Mouse (Mus musculus): Measurements from ENCODE around the gene Mov10l1. TPM values are rescaled to one million over a fixed set of nuclear protein-coding genes. Genes with fewer than 3 reads are reported as not detected.

The Mov10l1 gene
- not detected in 2 replicates for polyA plus RNA-seq (2014; fragmentation: Nextera tagmentation; extraction: Ambion mirVana)

DNA sequence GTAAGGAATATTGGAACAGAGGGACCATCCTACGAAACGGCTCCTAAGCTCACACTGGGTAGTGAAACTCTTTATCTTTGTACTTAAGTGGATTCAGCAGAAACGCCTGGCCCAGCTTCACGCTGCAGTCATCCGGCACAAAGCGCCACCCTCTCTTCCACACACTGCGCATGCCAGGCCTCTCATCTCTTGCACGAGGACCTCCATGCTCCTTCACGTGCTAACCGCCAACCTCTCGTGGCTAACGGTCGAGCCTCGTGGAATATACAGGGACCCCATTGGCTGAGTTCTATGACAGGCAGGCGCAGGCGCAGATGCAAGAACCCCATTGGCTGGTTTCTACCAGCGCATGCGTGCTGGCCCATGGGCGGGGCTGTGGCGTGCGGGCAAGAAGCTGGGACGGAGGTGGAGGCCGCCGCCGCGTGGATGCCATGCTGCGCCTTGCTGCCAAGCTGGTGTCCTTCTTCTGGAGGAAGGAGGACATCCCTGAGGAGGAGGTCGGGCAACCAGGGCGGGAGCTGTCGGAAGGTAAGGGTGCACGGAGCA, at the start of gene Mov10l1:
Mov10l1 (plus strand) TSS at position 376 of the 546 bp plus-strand sequence.
- peaks cover 4% of the 10 kb centered on the region; the same call in 1 of the 2 replicates for H3K4me1 ChIP-seq (ENCODE audit: control insufficient read depth, insufficient read depth, low read length)
- no peak within 1 kb of the TSS for H3K4me3 ChIP-seq (replicated peaks; ENCODE audit: low read depth, low read length)
- no peak for ATAC-seq (ENCODE audit: low FRiP score, low TSS enrichment)
- WGBS = 96% methylated on average over 31 of the region's 31 CpGs
- no peak for DNase-seq
- H3K27me3 ChIP-seq (ENCODE audit: control insufficient read depth, insufficient read depth, low read length) = no peaks in the 10 kb centered on the region
- H3K4me2 ChIP-seq (ENCODE audit: low read length) = no peak within 1 kb of the TSS
- H3K9ac ChIP-seq (replicated peaks; ENCODE audit: low read length) = no peak within 1 kb of the TSS
- no peaks in the 10 kb centered on the region for H3K9me3 ChIP-seq (ENCODE audit: control insufficient read depth, low read length)
- no peaks in the 10 kb centered on the region for H3K36me3 ChIP-seq (ENCODE audit: control insufficient read depth, insufficient read depth, low read length)
- H3K27ac ChIP-seq (replicated peaks; ENCODE audit: low read depth, low read length) = no peak within 1 kb of the TSS

DNA sequence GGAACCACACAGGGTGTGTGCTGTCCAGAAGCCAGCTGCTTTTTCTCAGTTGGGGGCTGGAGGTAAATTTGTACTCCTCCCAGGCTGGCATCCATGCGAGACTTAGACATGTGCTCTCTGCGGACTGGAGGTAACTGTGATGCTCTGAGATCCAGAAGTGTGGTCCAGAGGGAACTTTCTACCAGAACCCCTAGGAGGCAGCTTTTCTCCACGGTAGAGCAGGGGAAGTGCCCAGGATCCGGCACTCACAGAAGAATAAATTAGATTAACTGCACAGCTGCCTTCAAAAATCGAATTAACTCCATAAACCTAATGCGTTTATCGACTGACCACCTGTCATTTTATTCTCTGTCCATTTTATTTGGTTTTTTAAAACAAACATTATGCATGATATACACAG, 48.6 kb upstream of the Mov10l1 start:
- Histone ChIP-seq H3K9me3 (ENCODE audit: control insufficient read depth, low read length) (no peaks in the 10 kb centered on the region), H3K27me3 (ENCODE audit: control insufficient read depth, insufficient read depth, low read length) (no peaks in the 10 kb centered on the region), H3K36me3 (ENCODE audit: control insufficient read depth, insufficient read depth, low read length) (no peaks in the 10 kb centered on the region), H3K4me2 (ENCODE audit: low read length) (no peak overlapping the region), H3K9ac (replicated peaks; ENCODE audit: low read length) (no peak overlapping the region), H3K27ac (replicated peaks; ENCODE audit: low read depth, low read length) (no peak overlapping the region), H3K4me3 (replicated peaks; ENCODE audit: low read depth, low read length) (no peak overlapping the region), H3K4me1 (ENCODE audit: control insufficient read depth, insufficient read depth, low read length) (no peaks in the 10 kb centered on the region)
- 55% methylated on average over 7 of the region's 7 CpGs for WGBS
- DNase-seq (peak; percentile 59), ATAC-seq (ENCODE audit: low FRiP score, low TSS enrichment) (no peak)

DNA sequence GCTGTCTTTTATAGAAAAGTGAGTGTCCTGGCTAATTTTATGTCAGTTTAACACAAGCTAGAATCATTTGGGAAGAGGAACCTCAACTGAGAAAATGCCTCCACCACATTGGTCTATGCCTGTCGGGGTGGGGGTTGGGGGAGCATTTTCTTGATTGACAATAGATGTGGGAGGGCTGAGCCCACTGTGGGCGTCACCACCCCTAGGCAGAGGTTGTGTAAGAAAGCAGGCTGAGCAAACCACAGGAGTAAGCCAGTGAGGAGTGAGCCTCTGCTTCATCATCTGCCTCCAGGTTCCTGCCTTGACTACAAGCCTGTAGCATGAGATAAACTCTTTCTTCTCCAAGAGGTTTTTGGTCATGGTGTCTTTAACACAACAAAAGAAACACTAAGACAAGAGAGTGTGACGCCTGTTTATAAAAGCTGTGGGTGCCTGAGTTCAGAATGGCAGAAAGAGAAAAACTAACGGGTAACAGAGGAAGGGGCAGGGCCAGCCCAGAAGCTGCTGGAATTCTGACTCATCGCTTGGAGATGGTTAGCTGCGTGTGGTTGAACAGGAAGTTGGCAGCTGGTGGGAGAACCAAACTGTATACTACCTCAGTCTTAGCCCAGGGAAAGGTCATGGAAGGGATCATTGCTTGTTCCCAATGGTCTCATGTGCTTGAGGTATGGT, 46.0 kb upstream of the Mov10l1 start:
- Histone ChIP-seq H3K9ac (replicated peaks; ENCODE audit: low read length) (no peak overlapping the region), H3K4me3 (replicated peaks; ENCODE audit: low read depth, low read length) (no peak overlapping the region), H3K36me3 (ENCODE audit: control insufficient read depth, insufficient read depth, low read length) (no peaks in the 10 kb centered on the region), H3K27ac (replicated peaks; ENCODE audit: low read depth, low read length) (no peak overlapping the region), H3K4me1 (ENCODE audit: control insufficient read depth, insufficient read depth, low read length) (no peaks in the 10 kb centered on the region), H3K27me3 (ENCODE audit: control insufficient read depth, insufficient read depth, low read length) (no peaks in the 10 kb centered on the region), H3K4me2 (ENCODE audit: low read length) (no peak overlapping the region), H3K9me3 (ENCODE audit: control insufficient read depth, low read length) (no peaks in the 10 kb centered on the region)
- DNase-seq (no peak), ATAC-seq (ENCODE audit: low FRiP score, low TSS enrichment) (no peak)
- 66% methylated on average over 6 of the region's 6 CpGs for WGBS

DNA sequence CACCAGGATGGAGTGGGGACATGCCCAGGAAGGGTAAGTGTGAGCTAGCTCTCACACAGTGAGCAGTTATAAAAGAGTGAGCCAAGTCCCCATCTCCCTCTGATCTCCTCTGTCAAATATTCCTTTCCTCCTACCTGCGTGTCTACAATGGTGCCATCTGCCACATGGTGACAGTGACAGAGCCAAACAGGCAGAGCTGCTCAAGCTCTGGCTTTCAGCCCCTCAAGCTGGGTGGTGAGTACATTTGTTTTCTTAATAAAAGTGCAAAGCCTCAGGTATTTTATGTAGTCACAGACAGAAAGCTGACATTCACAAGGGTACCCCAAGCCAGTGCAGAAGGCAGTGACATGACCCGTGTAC, 45.4 kb upstream of the Mov10l1 start:
- ATAC-seq (ENCODE audit: low FRiP score, low TSS enrichment) (no peak), DNase-seq (no peak)
- Histone ChIP-seq H3K4me3 (replicated peaks; ENCODE audit: low read depth, low read length) (no peak overlapping the region), H3K4me2 (ENCODE audit: low read length) (no peak overlapping the region), H3K36me3 (ENCODE audit: control insufficient read depth, insufficient read depth, low read length) (no peaks in the 10 kb centered on the region), H3K4me1 (ENCODE audit: control insufficient read depth, insufficient read depth, low read length) (no peaks in the 10 kb centered on the region), H3K9ac (replicated peaks; ENCODE audit: low read length) (no peak overlapping the region), H3K9me3 (ENCODE audit: control insufficient read depth, low read length) (no peaks in the 10 kb centered on the region), H3K27me3 (ENCODE audit: control insufficient read depth, insufficient read depth, low read length) (no peaks in the 10 kb centered on the region), H3K27ac (replicated peaks; ENCODE audit: low read depth, low read length) (no peak overlapping the region)
- WGBS = 84% methylated on average over 2 of the region's 2 CpGs

DNA sequence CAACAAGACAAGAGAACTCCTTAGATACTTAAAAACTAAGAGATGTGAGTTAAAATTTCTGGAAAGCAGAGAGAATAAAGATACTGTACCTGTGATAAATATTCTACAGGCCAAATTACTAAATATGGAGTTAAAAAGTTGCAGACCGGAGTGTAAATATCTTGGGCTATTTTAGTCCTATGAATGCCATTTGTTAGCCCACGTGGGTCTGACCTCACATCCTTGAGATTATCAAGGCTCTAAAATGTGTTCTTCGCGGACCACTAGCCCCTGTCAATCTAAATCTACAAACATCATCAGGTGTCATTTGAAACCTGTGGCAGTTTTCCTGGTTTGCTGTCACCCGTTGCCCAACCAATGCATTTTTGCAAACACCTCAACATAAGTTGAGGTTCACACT, 39.9 kb upstream of the Mov10l1 start:
- DNase-seq = no peak
- 88% methylated on average over 5 of the region's 5 CpGs for WGBS

DNA sequence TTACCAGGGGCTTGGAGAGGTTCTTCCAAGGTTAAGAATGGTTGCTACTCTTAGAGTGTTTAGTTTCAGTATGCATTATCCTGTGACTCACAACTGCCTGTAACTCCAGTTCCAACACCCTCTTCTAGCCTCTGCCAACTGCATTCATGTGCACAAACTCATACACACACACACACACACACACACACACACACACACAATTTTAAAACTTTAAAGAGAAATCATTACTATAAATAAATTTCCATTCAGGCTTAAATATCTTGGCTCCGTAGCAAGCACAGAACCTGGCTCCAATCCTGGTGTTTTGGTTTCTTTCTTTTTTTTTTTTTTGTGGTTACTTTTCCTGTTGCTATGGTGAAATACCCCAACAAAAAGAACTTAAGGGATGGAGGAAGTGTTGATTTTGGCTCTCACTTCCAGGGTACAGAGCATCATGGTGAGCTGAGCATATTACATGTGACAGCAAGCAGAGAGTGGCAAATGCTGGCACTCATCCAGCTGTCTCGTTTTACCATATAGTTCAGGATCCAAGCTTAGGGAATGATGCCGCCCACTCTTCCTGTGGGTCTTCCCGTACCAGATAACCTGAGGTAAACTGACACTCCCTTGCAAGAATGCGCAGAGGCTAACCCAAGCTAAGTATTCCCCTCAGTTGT, 38.7 kb upstream of the Mov10l1 start:
- no peaks in the 10 kb centered on the region for H3K4me1 ChIP-seq (ENCODE audit: control insufficient read depth, insufficient read depth, low read length)
- H3K36me3 ChIP-seq (ENCODE audit: control insufficient read depth, insufficient read depth, low read length) = no peaks in the 10 kb centered on the region
- ATAC-seq (ENCODE audit: low FRiP score, low TSS enrichment) (no peak), DNase-seq (no peak)
- no peaks in the 10 kb centered on the region for H3K9me3 ChIP-seq (ENCODE audit: control insufficient read depth, low read length)
- WGBS = 89% methylated on average over 5 of the region's 5 CpGs
- H3K27me3 ChIP-seq (ENCODE audit: control insufficient read depth, insufficient read depth, low read length) = no peaks in the 10 kb centered on the region
- no peak overlapping the region for H3K4me2 ChIP-seq (ENCODE audit: low read length)
- no peak overlapping the region for H3K4me3 ChIP-seq (replicated peaks; ENCODE audit: low read depth, low read length)
- H3K27ac ChIP-seq (replicated peaks; ENCODE audit: low read depth, low read length) = no peak overlapping the region
- H3K9ac ChIP-seq (replicated peaks; ENCODE audit: low read length) = no peak overlapping the region

More for the DNA sequence above, 39.9 kb upstream of the Mov10l1 start:
- H3K27ac ChIP-seq (replicated peaks; ENCODE audit: low read depth, low read length) = no peak overlapping the region
- H3K9ac ChIP-seq (replicated peaks; ENCODE audit: low read length) = no peak overlapping the region
- no peaks in the 10 kb centered on the region for H3K4me1 ChIP-seq (ENCODE audit: control insufficient read depth, insufficient read depth, low read length)
- H3K4me3 ChIP-seq (replicated peaks; ENCODE audit: low read depth, low read length) = no peak overlapping the region
- H3K36me3 ChIP-seq (ENCODE audit: control insufficient read depth, insufficient read depth, low read length) = no peaks in the 10 kb centered on the region
- no peaks in the 10 kb centered on the region for H3K27me3 ChIP-seq (ENCODE audit: control insufficient read depth, insufficient read depth, low read length)
- no peak for ATAC-seq (ENCODE audit: low FRiP score, low TSS enrichment)
- H3K9me3 ChIP-seq (ENCODE audit: control insufficient read depth, low read length) = no peaks in the 10 kb centered on the region
- no peak overlapping the region for H3K4me2 ChIP-seq (ENCODE audit: low read length)

DNA sequence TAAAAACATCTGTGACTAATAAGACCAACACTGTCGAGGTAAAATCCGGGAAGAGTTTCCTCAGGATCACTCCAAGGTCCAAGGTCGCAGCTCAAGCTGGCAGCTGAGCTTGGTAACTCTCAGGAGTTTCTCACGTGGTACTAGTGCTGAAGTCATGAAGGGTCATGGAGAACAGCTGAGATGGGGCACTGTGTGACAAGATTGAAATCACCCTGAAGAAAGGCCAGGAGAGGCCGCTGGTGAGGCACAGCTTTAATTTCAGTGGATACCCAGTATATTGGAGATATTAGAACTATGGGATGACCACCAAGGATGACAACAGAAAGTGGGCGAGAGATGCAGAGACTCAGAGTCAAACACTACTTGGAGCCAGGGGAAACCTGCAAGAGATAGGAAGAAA, 35.9 kb upstream of the Mov10l1 start:
- DNase-seq (no peak), ATAC-seq (ENCODE audit: low FRiP score, low TSS enrichment) (no peak)
- Histone ChIP-seq H3K27ac (replicated peaks; ENCODE audit: low read depth, low read length) (no peak overlapping the region), H3K4me2 (ENCODE audit: low read length) (no peak overlapping the region), H3K4me1 (ENCODE audit: control insufficient read depth, insufficient read depth, low read length) (no peaks in the 10 kb centered on the region), H3K36me3 (ENCODE audit: control insufficient read depth, insufficient read depth, low read length) (no peaks in the 10 kb centered on the region), H3K9me3 (ENCODE audit: control insufficient read depth, low read length) (no peaks in the 10 kb centered on the region), H3K9ac (replicated peaks; ENCODE audit: low read length) (no peak overlapping the region), H3K27me3 (ENCODE audit: control insufficient read depth, insufficient read depth, low read length) (no peaks in the 10 kb centered on the region), H3K4me3 (replicated peaks; ENCODE audit: low read depth, low read length) (no peak overlapping the region)
- 55% methylated on average over 6 of the region's 6 CpGs for whole genome bisulfite sequencing

DNA sequence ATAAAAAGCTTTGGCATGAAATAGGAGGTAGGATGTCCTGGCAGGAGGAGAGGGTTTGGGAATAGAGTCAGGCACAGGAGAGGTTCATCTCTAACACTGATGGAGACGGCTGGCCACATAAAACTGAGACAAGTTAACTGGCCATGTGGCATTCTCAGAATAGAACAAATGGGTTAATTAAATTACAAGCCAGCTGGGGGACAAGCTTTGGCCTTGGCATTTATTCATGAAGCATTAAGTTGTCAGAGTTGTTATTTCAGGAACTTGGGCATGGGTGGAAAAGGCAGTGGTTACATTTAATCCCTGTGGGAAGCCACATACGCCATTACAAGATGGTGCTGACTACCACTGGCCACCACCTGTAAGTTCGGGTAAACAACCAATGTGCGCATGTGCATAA, 31.5 kb upstream of the Mov10l1 start:
- Histone ChIP-seq H3K27ac (replicated peaks; ENCODE audit: low read depth, low read length) (no peak overlapping the region), H3K4me2 (ENCODE audit: low read length) (no peak overlapping the region), H3K36me3 (ENCODE audit: control insufficient read depth, insufficient read depth, low read length) (no peaks in the 10 kb centered on the region), H3K9ac (replicated peaks; ENCODE audit: low read length) (no peak overlapping the region), H3K27me3 (ENCODE audit: control insufficient read depth, insufficient read depth, low read length) (peaks cover 12% of the 10 kb centered on the region; the same call in 1 of the 2 replicates), H3K4me3 (replicated peaks; ENCODE audit: low read depth, low read length) (no peak overlapping the region), H3K9me3 (ENCODE audit: control insufficient read depth, low read length) (no peaks in the 10 kb centered on the region), H3K4me1 (ENCODE audit: control insufficient read depth, insufficient read depth, low read length) (0 out of 2 replicates have a peak, but pooled peaks cover 5% of the 10 kb centered on the region)
- ATAC-seq (ENCODE audit: low FRiP score, low TSS enrichment) (no peak), DNase-seq (no peak)
- WGBS = 86% methylated on average over 4 of the region's 4 CpGs

Measured in midbrain, embryonic 14.5 days (tissue).